Mouse (Mus musculus) telencephalon, adult 2 months (tissue): ENCODE data around the gene Olfr672.
"Not testable (repeated sequence)": the region's sequence is repeated elsewhere in the genome, so short reads cannot be mapped to it uniquely, and the experiment has no call there.

Source experiments
- DNase-seq: peaks from one replicate; pipeline ENCODE4 v3.0.0-alpha.2; 2011; ENCODE audit warnings: low read depth, low spot score

Olfr672 gene

GRCm38 (mm10) chr7:105001929-105002328 is at the start of gene Olfr672:
TSS of gene Olfr672 (minus strand) at chr7:105002029.
- DNase-seq: no peak

DNA sequence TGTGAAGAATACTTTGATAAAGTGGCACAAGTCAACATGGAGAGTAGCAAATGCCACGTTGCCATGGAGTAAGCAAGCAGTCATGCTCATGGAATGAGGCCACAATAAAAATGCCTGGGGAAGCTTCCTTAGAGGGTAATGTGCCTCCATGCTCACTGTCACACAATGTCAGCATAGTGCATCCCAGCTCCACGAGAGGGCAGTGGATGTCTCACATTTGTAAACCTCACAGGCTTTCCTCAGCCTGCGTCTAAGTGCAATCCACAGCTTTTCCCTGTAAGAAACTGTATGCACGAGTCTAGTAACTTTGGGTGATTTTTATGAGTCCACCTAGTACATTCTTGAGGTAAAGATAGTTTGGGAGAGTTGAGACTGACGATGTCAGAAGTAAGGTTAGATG is 32.0 kb upstream of the Olfr672 start:
- not testable (repeated sequence) for DNase-seq

DNA sequence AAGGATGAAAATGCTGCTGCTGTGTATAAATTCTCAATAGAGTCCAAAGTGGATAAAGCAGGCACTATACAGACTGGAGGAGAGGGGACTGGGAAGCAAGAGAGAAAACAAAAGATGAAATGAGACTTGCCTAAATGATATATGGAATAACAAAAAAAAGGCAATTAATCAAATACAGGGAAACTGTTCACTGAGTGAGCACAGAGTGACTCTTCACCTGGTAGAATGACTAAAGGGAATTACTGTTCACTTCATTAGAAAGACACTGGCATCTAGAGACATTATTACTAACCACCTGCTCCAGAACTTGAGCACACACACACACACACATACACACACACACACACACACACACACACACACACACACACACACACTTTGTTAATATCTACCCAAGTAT is 30.6 kb upstream of the Olfr672 start, which contains the start of gene Olfr676:
Olfr676 (plus strand) TSS at position 301 of the 400 bp plus-strand sequence.
- no peak for DNase-seq

- no peak for DNase-seq
Observed at GRCm38 (mm10) chr7:105028360-105028759, 26.5 kb upstream of the Olfr672 start, which contains the start of gene Olfr675. TSS of gene Olfr675 (minus strand) at chr7:105028460.

DNA sequence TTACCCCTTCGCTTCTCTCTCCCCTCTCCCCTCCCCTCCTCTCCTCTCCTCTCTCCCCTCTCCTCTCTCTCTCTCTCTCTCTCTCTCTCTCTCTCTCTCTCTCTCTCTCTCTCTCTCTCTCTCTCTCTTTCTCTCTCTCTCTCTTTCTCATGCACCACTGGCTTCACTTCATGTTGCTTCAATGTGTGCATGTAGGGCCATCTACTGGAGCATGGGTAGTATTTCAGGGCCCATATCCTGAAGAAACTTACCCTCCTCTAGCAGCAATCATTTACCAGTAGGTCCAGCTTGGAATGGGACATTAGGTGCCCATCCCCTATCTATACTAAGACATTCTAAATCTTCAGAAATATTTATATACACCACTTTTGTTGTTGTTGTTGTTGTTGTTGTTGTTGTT is 20.7 kb upstream of the Olfr672 start:
- DNase-seq: no peak

DNA sequence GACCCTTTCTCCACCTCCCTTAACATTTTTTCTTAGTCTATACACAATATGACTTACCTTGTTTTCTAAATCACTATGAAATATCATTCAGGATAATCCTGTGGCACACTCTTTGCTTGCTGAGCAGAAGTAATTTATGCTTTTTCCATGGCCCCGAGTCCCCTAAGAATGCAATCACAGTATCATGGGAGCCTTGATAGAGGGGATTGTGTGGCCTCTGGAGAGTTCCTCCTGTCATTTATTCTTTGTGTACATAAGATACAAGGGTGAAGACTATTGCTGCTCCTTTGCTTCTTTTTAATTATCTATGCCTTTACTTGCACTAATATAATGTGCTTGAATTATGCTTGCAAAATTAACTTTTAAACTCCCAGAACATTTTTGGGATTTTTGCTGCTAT is 22.8 kb downstream of the Olfr672 start, which contains the start of gene Olfr671:
Olfr671 (minus strand) TSS at position 101 of the 400 bp plus-strand sequence.
- no peak for DNase-seq

GRCm38 (mm10) chr7:104972507-104972906 is 29.3 kb downstream of the Olfr672 start:
- not testable (repeated sequence) for DNase-seq

DNA sequence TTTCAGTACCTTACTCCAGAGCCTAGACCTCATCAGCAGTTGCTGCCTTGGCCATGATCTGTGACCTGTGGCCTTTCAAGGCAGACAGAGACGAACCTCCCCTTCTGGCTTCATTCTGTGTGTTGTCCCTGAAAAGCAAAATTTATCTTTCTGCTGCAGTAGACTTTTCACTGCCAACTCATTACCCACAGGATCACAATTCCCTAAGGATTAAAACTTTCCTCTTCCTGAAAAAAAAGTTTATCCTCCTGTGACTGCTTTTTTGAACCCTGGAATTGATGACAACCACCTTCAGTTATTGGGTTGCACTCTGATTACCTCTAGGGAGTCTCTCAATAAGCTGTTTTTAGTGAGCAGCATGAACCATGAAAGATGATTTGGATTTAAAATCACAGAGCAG is 39.3 kb downstream of the Olfr672 start, which contains the start of gene Olfr670:
Olfr670 (minus strand) TSS at position 101 of the 400 bp plus-strand sequence.
- DNase-seq: no peak

DNA sequence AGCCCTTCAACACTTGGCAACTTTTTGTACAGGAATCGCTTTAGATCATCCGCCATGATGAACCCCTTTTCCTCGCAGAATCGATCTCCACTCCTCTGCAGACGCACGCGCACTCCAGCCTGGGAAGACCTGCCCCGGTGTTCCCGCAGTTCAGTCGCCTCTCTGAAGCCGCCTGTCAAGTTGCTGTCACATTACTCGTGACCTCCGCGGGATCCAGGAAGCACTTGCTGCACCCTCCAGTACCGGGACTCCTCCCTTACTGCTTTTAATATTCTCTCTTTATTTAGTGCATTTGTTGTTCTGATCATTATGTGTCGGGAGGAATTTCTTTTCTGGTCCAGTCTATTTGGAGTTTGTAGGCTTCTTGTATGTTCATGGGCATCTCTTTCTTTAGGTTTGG is 51.6 kb downstream of the Olfr672 start:
- DNase-seq: not testable (repeated sequence)
